Mouse (Mus musculus): ENCODE results near the gene Pirb. TPM values are rescaled to one million over a fixed set of nuclear protein-coding genes. Genes with fewer than 3 reads are reported as not detected.

Pirb gene
- polyA plus RNA-seq, 1 experiment: not detected

GRCm38 (mm10) chr7:3683908-3684550 lies 36.2 kb downstream of the Pirb start:
- Histone ChIP-seq H3K36me3 (ENCODE audit: control insufficient read depth, insufficient read depth) (peaks cover 4% of the 10 kb centered on the region), H3K79me3 (ENCODE audit: low read depth) (no peaks in the 10 kb centered on the region)
- TF ChIP-seq CEBPB (IDR thresholded peaks at IDR 0.05; ENCODE audit: low read depth): no peak
- no peak for TF ChIP-seq USF1 (IDR thresholded peaks at IDR 0.05; ENCODE audit: low read depth)
- TF ChIP-seq MYOG (IDR thresholded peaks at IDR 0.05; ENCODE audit: control insufficient read depth, extremely low read depth, insufficient read length): no peak
- no peak for TF ChIP-seq CTCF (IDR thresholded peaks at IDR 0.05; ENCODE audit: control insufficient read depth, insufficient read depth, insufficient read length)
- no peak for TF ChIP-seq MYOD1 (IDR thresholded peaks at IDR 0.05; ENCODE audit: control insufficient read depth, insufficient read length, low read depth)
- no peak for TF ChIP-seq MAX (IDR thresholded peaks at IDR 0.05)
- no peak for TF ChIP-seq FOSL1 (IDR thresholded peaks at IDR 0.05; ENCODE audit: insufficient read depth, low read length, poor library complexity, severe bottlenecking)

GRCm38 (mm10) chr7:3677342-3677741 lies 42.8 kb downstream of the Pirb start, which contains the start of gene Tmc4:
Tmc4 (minus strand) TSS chr7:3677553.
- no peak within 1 kb of the TSS for H3ac ChIP-seq (ENCODE audit: control insufficient read depth, insufficient read length, low read depth)
- no peaks in the 10 kb centered on the region for H3K36me3 ChIP-seq (ENCODE audit: control insufficient read depth, insufficient read depth)
- no peaks in the 10 kb centered on the region for H3K79me2 ChIP-seq (ENCODE audit: control insufficient read depth, insufficient read depth)
- no peak within 1 kb of the TSS for H3K4me3 ChIP-seq (ENCODE audit: insufficient read depth, poor library complexity, severe bottlenecking)
- TF ChIP-seq MYOD1 (IDR thresholded peaks at IDR 0.05; ENCODE audit: control insufficient read depth, insufficient read length, low read depth) (no peak), USF1 (IDR thresholded peaks at IDR 0.05; ENCODE audit: low read depth) (no peak), CEBPB (IDR thresholded peaks at IDR 0.05; ENCODE audit: low read depth) (no peak), MYOG (IDR thresholded peaks at IDR 0.05; ENCODE audit: control insufficient read depth, extremely low read depth, insufficient read length) (no peak), CTCF (IDR thresholded peaks at IDR 0.05; ENCODE audit: control insufficient read depth, insufficient read depth, insufficient read length) (no peak), MAX (IDR thresholded peaks at IDR 0.05) (no peak), FOSL1 (IDR thresholded peaks at IDR 0.05; ENCODE audit: insufficient read depth, low read length, poor library complexity, severe bottlenecking) (no peak)
- H3K79me3 ChIP-seq (ENCODE audit: low read depth): no peaks in the 10 kb centered on the region
- H3K27me3 ChIP-seq (ENCODE audit: control insufficient read depth, insufficient read depth, insufficient read length): no peaks in the 10 kb centered on the region

More at GRCm38 (mm10) chr7:3683908-3684550, 36.2 kb downstream of the Pirb start:
- no peaks in the 10 kb centered on the region for H3K27me3 ChIP-seq (ENCODE audit: control insufficient read depth, insufficient read depth, insufficient read length)
- no peaks in the 10 kb centered on the region for H3K79me2 ChIP-seq (ENCODE audit: control insufficient read depth, insufficient read depth)
- no peak overlapping the region for H3ac ChIP-seq (ENCODE audit: control insufficient read depth, insufficient read length, low read depth)
- H3K4me3 ChIP-seq (ENCODE audit: insufficient read depth, poor library complexity, severe bottlenecking): no peak overlapping the region

- TF ChIP-seq MYOD1 (IDR thresholded peaks at IDR 0.05; ENCODE audit: control insufficient read depth, insufficient read length, low read depth) (no peak), CTCF (IDR thresholded peaks at IDR 0.05; ENCODE audit: control insufficient read depth, insufficient read depth, insufficient read length) (no peak), MYOG (IDR thresholded peaks at IDR 0.05; ENCODE audit: control insufficient read depth, extremely low read depth, insufficient read length) (no peak), FOSL1 (IDR thresholded peaks at IDR 0.05; ENCODE audit: insufficient read depth, low read length, poor library complexity, severe bottlenecking) (no peak), CEBPB (IDR thresholded peaks at IDR 0.05; ENCODE audit: low read depth) (no peak), MAX (IDR thresholded peaks at IDR 0.05) (no peak), USF1 (IDR thresholded peaks at IDR 0.05; ENCODE audit: low read depth) (no peak)
- H3K79me3 ChIP-seq (ENCODE audit: low read depth): no peaks in the 10 kb centered on the region
- H3K4me3 ChIP-seq (ENCODE audit: insufficient read depth, poor library complexity, severe bottlenecking): no peak overlapping the region
Measured at GRCm38 (mm10) chr7:3676371-3676770, 43.8 kb downstream of the Pirb start.

GRCm38 (mm10) chr7:3675228-3675548 lies 45.0 kb downstream of the Pirb start:
- Histone ChIP-seq H3K79me2 (ENCODE audit: control insufficient read depth, insufficient read depth) (no peaks in the 10 kb centered on the region), H3K79me3 (ENCODE audit: low read depth) (no peaks in the 10 kb centered on the region), H3K36me3 (ENCODE audit: control insufficient read depth, insufficient read depth) (no peaks in the 10 kb centered on the region), H3ac (ENCODE audit: control insufficient read depth, insufficient read length, low read depth) (no peak overlapping the region), H3K4me3 (ENCODE audit: insufficient read depth, poor library complexity, severe bottlenecking) (no peak overlapping the region), H3K27me3 (ENCODE audit: control insufficient read depth, insufficient read depth, insufficient read length) (no peaks in the 10 kb centered on the region)
- no peak for TF ChIP-seq MYOD1 (IDR thresholded peaks at IDR 0.05; ENCODE audit: control insufficient read depth, insufficient read length, low read depth)
- no peak for TF ChIP-seq MYOG (IDR thresholded peaks at IDR 0.05; ENCODE audit: control insufficient read depth, extremely low read depth, insufficient read length)
- TF ChIP-seq MAX (IDR thresholded peaks at IDR 0.05): no peak
- TF ChIP-seq CEBPB (IDR thresholded peaks at IDR 0.05; ENCODE audit: low read depth): no peak
- no peak for TF ChIP-seq FOSL1 (IDR thresholded peaks at IDR 0.05; ENCODE audit: insufficient read depth, low read length, poor library complexity, severe bottlenecking)
- no peak for TF ChIP-seq CTCF (IDR thresholded peaks at IDR 0.05; ENCODE audit: control insufficient read depth, insufficient read depth, insufficient read length)
- TF ChIP-seq USF1 (IDR thresholded peaks at IDR 0.05; ENCODE audit: low read depth): no peak

More at GRCm38 (mm10) chr7:3676371-3676770, 43.8 kb downstream of the Pirb start:
- Histone ChIP-seq H3ac (ENCODE audit: control insufficient read depth, insufficient read length, low read depth) (no peak overlapping the region), H3K36me3 (ENCODE audit: control insufficient read depth, insufficient read depth) (no peaks in the 10 kb centered on the region), H3K27me3 (ENCODE audit: control insufficient read depth, insufficient read depth, insufficient read length) (no peaks in the 10 kb centered on the region), H3K79me2 (ENCODE audit: control insufficient read depth, insufficient read depth) (no peaks in the 10 kb centered on the region)

GRCm38 (mm10) chr7:3674507-3675227 lies 45.5 kb downstream of the Pirb start:
- H3K4me3 ChIP-seq (ENCODE audit: insufficient read depth, poor library complexity, severe bottlenecking): no peak overlapping the region
- no peaks in the 10 kb centered on the region for H3K36me3 ChIP-seq (ENCODE audit: control insufficient read depth, insufficient read depth)
- H3K27me3 ChIP-seq (ENCODE audit: control insufficient read depth, insufficient read depth, insufficient read length): no peaks in the 10 kb centered on the region
- TF ChIP-seq MYOG (IDR thresholded peaks at IDR 0.05; ENCODE audit: control insufficient read depth, extremely low read depth, insufficient read length) (no peak), FOSL1 (IDR thresholded peaks at IDR 0.05; ENCODE audit: insufficient read depth, low read length, poor library complexity, severe bottlenecking) (no peak), USF1 (IDR thresholded peaks at IDR 0.05; ENCODE audit: low read depth) (no peak), MYOD1 (IDR thresholded peaks at IDR 0.05; ENCODE audit: control insufficient read depth, insufficient read length, low read depth) (no peak), CTCF (IDR thresholded peaks at IDR 0.05; ENCODE audit: control insufficient read depth, insufficient read depth, insufficient read length) (peak; percentile 86), MAX (IDR thresholded peaks at IDR 0.05) (no peak), CEBPB (IDR thresholded peaks at IDR 0.05; ENCODE audit: low read depth) (no peak)
- no peaks in the 10 kb centered on the region for H3K79me3 ChIP-seq (ENCODE audit: low read depth)
- H3K79me2 ChIP-seq (ENCODE audit: control insufficient read depth, insufficient read depth): no peaks in the 10 kb centered on the region
- H3ac ChIP-seq (ENCODE audit: control insufficient read depth, insufficient read length, low read depth): no peak overlapping the region

Measured in C2C12 (cell line).